In genomic region chr9:72828616-72829257, GRCm38 (mm10) we compare ENCODE assay signal across 14 mouse cellular contexts. TPM values are rescaled to one million over a fixed set of nuclear protein-coding genes. Genes with fewer than 3 reads are reported as not detected.
A peak's percentile ranks its signal among the peaks of the same experiment; 100 is the strongest.
DNase-seq lines count a peak whose midpoint lies in the region; ATAC-seq and TF ChIP-seq lines count a peak whose summit lies in the region.
"Had no signal": no experiment of that assay in that cellular context is flagged by ENCODE, and none has a peak within 500 bp of the region (broad histone marks: within the 10 kb centered on the region; RNA-seq: fewer than 3 reads in every experiment).

No protein-coding gene starts in this region.

- peaks cover 28% of the 10 kb centered on the region for H3K4me1 ChIP-seq in kidney, embryonic 15.5 days
- peaks cover 52% of the 10 kb centered on the region for H3K4me1 ChIP-seq in embryonic facial prominence, embryonic 10.5 days
- peaks cover 10% of the 10 kb centered on the region for H3K4me1 ChIP-seq in hindbrain, embryonic 11.5 days (replicated peaks; ENCODE audit: control insufficient read depth, insufficient read depth, low read length)
- peaks cover 14% of the 10 kb centered on the region for H3K4me1 ChIP-seq in midbrain, embryonic 15.5 days

- H3K36me3 ChIP-seq in kidney, embryonic 15.5 days, result no peaks in the 10 kb centered on the region
- peaks cover 51% of the 10 kb centered on the region for H3K36me3 ChIP-seq in embryonic facial prominence, embryonic 10.5 days (replicated peaks)
- H3K36me3 ChIP-seq in hindbrain, embryonic 11.5 days (ENCODE audit: control insufficient read depth, insufficient read depth, low read length), result no peaks in the 10 kb centered on the region
- no peaks in the 10 kb centered on the region for H3K36me3 ChIP-seq in midbrain, embryonic 15.5 days (replicated peaks)

- H3K27ac ChIP-seq in kidney, embryonic 15.5 days, result peak overlapping the region; percentile 78
- peak overlapping the region; percentile 41 for H3K27ac ChIP-seq in embryonic facial prominence, embryonic 10.5 days (replicated peaks)
- H3K27ac ChIP-seq in hindbrain, embryonic 11.5 days (ENCODE audit: low read depth, low read length), result peak overlapping the region; percentile 40; the same call in 1 of the 2 replicates
- H3K27ac ChIP-seq in midbrain, embryonic 15.5 days, result 0 out of 2 replicates have a peak overlapping the region, but pooled peaks have one; percentile 17
- H3K27ac ChIP-seq in left cerebral cortex, adult 2 months, result no peak overlapping the region

- DNase-seq in kidney, adult 11 months, result no peak
- no peak for DNase-seq in embryonic facial prominence, embryonic 10.5 days (ENCODE audit: low spot score)
- DNase-seq in hindbrain, embryonic 11.5 days (ENCODE audit: low spot score), result no peak
- DNase-seq in thymus, adult 18-20 months, result no peak
- DNase-seq in left cerebral cortex, adult 2 months (ENCODE audit: extremely low spot score in 1 of 2, low spot score in 2 of 2), result no peak
- no peak for DNase-seq in layer of hippocampus, adult 9-10 months (ENCODE audit: low spot score)
- DNase-seq: cerebellum, adult 8-10 months; heart, adult 11 months; right cerebral cortex, postnatal 25 days had no signal

- H3K9me3 ChIP-seq in kidney, embryonic 15.5 days (replicated peaks), result no peaks in the 10 kb centered on the region
- H3K9me3 ChIP-seq in embryonic facial prominence, embryonic 10.5 days, result no peaks in the 10 kb centered on the region
- no peaks in the 10 kb centered on the region for H3K9me3 ChIP-seq in hindbrain, embryonic 11.5 days (ENCODE audit: control insufficient read depth, low read length)
- no peaks in the 10 kb centered on the region for H3K9me3 ChIP-seq in midbrain, embryonic 15.5 days

- WGBS in kidney, embryonic 15.5 days, result 28% methylated on average over 5 of the region's 5 CpGs
- WGBS in embryonic facial prominence, embryonic 10.5 days, result 57% methylated on average over 5 of the region's 5 CpGs
- WGBS in hindbrain, embryonic 11.5 days, result 49% methylated on average over 5 of the region's 5 CpGs
- 17% methylated on average over 5 of the region's 5 CpGs for WGBS in midbrain, embryonic 15.5 days

- no peak overlapping the region for H3K4me3 ChIP-seq in kidney, embryonic 15.5 days (replicated peaks)
- H3K4me3 ChIP-seq in embryonic facial prominence, embryonic 10.5 days, result no peak overlapping the region
- no peak overlapping the region for H3K4me3 ChIP-seq in hindbrain, embryonic 11.5 days (ENCODE audit: low read depth, low read length)
- H3K4me3 ChIP-seq in midbrain, embryonic 15.5 days, result no peak overlapping the region
- no peak overlapping the region for H3K4me3 ChIP-seq in left cerebral cortex, adult 2 months
- H3K4me3 ChIP-seq: myocyte had no signal

- peak; percentile 46 for ATAC-seq in kidney, embryonic 15.5 days (replicated peaks; ENCODE audit: low FRiP score)
- ATAC-seq in hindbrain, embryonic 11.5 days (ENCODE audit: low FRiP score), result no peak
- ATAC-seq in midbrain, embryonic 15.5 days (replicated peaks), result peak; percentile 58; the same call in 1 of the 2 replicates

- H3K27me3 ChIP-seq in kidney, embryonic 15.5 days, result no peaks in the 10 kb centered on the region
- no peaks in the 10 kb centered on the region for H3K27me3 ChIP-seq in embryonic facial prominence, embryonic 10.5 days (replicated peaks; ENCODE audit: low read depth, poor library complexity, severe bottlenecking)
- no peaks in the 10 kb centered on the region for H3K27me3 ChIP-seq in hindbrain, embryonic 11.5 days (ENCODE audit: control insufficient read depth, insufficient read depth, low read length)
- no peaks in the 10 kb centered on the region for H3K27me3 ChIP-seq in midbrain, embryonic 15.5 days (replicated peaks)
- H3K27me3 ChIP-seq: CH12.LX had no signal

- TF ChIP-seq CTCF in left cerebral cortex, adult 2 months (IDR thresholded peaks at IDR 0.05), result no peak

- intact Hi-C loops in left cerebral cortex, adult 2 months (cut with DNase I), result no loop called here

- no peak overlapping the region for H3K4me2 ChIP-seq in kidney, embryonic 15.5 days
- no peak overlapping the region for H3K4me2 ChIP-seq in hindbrain, embryonic 11.5 days (replicated peaks; ENCODE audit: low read depth, low read length)
- H3K4me2 ChIP-seq in midbrain, embryonic 15.5 days, result no peak overlapping the region

- H3K9ac ChIP-seq in kidney, embryonic 15.5 days, result peak overlapping the region; percentile 24; the same call in 1 of the 2 replicates
- H3K9ac ChIP-seq in hindbrain, embryonic 11.5 days (ENCODE audit: low read depth, low read length), result no peak overlapping the region
- H3K9ac ChIP-seq in midbrain, embryonic 15.5 days, result no peak overlapping the region

RNA-seq across cellular contexts. Expression of gene Prtg, which starts 22.1 kb away (rescaled TPM):
- 2.1 and 2.6 TPM in 2 replicates for polyA plus RNA-seq in kidney, embryonic 15.5 days (2015; fragmentation: Nextera tagmentation; extraction: Ambion mirVana)
- polyA plus RNA-seq in embryonic facial prominence, embryonic 10.5 days (2016; fragmentation: Nextera tagmentation; extraction: Ambion mirVana), result 9.5 and 15.1 TPM in 2 replicates
- 4.7 and 5.4 TPM in 2 replicates for polyA plus RNA-seq in hindbrain, embryonic 11.5 days (2014; fragmentation: Nextera tagmentation; extraction: Ambion mirVana)
- polyA plus RNA-seq in midbrain, embryonic 15.5 days (2015; fragmentation: Nextera tagmentation; extraction: Ambion mirVana), result 0.45 and 0.47 TPM in 2 replicates
- 1 to 10 TPM; 1.5 to 1.8 TPM for total RNA-seq in left cerebral cortex, adult 2 months (2021)
- total RNA-seq: CH12.LX; hematopoietic stem cell, adult 5-6 weeks had no signal
